Mouse (Mus musculus): Measurements from ENCODE around the gene Cntrl.

The Cntrl gene

DNA sequence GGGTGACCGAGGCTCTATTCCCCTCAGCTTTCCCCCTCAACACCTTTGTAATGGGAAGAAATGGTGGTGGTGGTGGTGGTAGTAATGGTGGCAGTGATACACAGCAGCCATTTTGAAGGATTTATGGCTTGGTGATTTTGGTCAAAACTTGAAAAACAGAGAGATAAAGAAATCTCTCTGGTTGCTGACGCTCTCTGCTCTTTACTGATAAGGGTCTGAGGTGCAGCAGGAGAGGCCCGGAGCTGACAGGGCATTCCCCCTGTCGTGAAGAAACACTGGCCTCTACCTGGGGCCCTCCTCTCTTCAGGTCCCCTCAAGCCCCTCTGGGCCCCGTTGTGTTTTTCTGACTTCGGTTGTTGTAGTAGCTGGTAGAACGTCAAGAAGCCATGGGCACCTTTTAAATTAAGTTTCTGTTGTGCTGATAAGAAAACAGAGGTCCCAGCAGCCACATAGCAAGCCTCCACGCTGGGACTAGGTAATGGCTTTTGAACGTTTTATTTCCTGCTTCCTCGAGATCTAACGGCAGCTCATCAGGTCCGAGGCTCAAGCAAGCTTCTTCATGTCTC lies 104.1 kb downstream of the Cntrl start:
- no peak for ATAC-seq (ENCODE audit: insufficient number of reproducible peaks, low FRiP score, low TSS enrichment)

DNA sequence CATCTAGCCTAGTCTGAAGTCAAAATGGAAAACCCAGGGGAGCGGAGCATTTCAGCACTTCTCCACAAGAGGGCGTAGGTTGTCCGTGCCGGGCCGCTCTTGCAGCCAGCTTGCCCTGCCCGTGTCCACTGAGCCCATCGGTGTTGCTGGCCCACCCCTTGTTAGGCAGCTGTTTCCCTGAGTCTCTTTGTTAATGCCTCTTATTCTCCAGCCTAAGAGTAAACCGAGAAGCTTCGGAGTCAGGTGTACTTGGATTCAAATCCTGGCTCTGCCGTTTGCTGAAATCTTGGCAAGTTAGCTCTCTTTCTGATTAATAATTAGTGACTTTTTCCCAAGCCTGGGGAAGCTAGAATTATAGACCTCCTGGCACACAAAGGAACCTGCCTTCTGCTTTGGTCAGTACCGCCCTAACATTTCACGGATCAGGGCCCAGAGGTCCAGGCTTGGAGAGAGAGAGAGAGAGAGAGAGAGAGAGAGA lies 105.6 kb downstream of the Cntrl start:
- peak; percentile 85 for ATAC-seq (ENCODE audit: insufficient number of reproducible peaks, low FRiP score, low TSS enrichment)

DNA sequence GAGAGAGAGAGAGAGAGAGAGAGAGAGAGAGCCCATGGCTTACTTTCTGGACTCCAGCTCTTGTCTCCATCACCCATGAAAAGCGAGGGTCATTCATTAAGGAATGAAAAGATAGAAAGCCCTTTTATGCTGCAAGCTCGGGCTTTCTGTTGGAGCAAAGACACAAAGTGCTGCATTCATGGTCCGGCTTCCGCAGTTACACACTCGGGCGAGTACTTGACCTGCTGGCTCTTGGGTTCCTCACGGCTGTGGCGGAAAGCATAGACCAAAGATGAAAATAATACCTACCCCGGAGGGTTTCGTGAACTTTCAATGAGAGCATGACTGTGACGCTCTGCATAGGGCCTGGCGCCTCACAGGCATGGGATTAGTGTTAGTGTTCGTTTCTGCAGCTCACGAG lies 106.1 kb downstream of the Cntrl start:
- no peak for ATAC-seq (ENCODE audit: insufficient number of reproducible peaks, low FRiP score, low TSS enrichment)

DNA sequence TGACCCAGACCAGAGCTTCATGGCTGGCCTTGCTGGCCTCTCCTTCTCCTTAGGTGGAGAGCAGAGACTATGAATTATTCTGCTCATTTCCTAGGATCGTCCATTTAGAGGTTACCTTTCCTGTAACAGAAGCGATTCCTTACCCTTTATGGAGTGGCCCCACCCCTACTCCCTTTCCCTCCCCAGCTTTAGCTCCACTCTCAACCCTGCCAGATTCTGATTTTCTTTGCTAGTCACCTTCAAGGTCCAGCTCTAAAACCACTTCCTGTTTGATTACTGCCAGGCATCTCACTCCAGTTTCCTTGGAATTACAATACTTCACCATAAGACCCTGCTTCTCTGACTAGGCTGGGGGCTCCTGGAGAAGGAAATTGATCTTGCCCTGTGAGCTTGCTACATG lies 107.4 kb downstream of the Cntrl start:
- no peak for ATAC-seq (ENCODE audit: insufficient number of reproducible peaks, low FRiP score, low TSS enrichment)

DNA sequence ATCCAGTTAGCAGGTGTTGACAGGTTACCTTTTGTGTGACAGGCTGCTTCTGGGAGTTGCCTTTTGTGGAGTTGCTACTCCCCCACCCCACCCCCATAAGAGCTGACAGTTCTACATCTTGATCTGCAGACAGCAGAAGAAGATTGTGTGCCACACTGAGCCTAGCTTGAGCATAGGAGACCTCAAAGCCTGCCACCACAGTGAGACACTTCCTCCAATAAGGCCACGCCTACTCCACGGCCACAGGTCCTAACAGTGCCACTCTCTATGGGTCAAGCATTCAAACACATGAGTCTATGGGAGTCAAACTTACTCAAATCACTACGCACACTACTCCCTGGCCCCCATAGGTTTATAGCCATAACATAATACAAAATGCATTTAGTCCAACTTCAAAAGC lies 109.4 kb downstream of the Cntrl start:
- ATAC-seq (ENCODE audit: insufficient number of reproducible peaks, low FRiP score, low TSS enrichment): no peak

DNA sequence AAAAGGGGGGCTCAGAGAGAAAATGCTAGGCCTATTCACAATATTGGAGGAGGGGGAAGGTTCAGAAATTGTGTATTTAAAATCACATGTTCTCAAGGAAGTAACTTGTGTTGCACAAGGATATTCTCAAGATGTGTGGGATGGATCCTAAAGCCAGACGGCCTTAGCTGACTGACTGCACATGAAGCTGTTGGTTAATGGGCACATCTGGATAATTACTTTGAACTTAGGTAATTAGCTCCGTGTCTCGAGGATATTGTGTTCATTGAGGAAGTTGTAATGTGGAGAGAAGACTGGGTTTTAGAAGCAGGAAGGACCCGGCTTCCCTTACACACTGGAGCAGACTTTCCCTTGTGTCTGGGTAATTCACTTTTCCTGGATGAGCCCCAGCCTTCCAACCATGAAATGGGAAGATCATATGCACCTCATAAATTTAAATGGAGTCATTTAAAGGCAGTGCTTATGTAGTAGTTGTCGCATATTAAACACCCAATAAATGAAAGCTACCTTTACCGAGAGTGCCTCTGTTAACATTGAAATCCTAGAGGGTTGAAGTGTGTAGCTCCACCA lies 113.6 kb downstream of the Cntrl start:
- ATAC-seq (ENCODE audit: insufficient number of reproducible peaks, low FRiP score, low TSS enrichment): no peak

DNA sequence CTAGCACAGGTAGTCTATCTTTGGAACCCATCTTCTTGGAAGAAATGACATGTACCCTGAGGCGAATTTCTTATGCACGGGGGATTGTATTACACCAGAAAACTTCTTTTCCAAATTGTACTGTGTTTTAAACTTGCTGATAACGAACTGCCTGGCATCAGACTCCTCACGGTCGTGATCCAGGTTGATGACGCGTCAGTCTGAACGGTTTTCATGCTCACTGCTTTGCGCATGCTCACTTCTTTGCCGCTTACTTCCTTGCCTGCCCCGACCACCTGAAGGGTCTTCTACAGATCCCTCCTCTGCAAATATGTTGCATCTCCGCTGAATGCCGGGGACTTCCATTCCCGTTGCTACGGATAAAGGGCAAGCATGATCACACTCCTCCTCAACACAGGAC lies 115.0 kb downstream of the Cntrl start:
- no peak for ATAC-seq (ENCODE audit: insufficient number of reproducible peaks, low FRiP score, low TSS enrichment)

DNA sequence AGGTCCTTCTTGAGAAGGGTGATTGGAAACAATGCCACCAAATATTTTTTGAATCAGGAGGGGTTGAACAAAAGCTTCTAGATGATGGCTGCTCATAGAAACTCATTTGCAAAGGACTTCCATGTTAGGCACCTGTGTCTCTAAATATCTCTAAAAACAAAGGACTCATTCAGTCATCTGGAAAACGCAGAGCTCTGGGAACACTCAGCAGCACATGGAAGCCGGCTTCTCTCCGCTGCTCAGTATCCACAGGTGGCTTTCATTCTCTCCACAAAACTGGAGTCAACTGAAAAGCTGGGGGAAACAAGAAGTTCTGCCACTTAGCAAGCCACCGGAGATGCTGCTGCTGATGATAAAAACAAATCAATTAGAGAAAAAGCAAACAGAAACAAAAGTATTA lies 118.9 kb downstream of the Cntrl start:
- no peak for ATAC-seq (ENCODE audit: insufficient number of reproducible peaks, low FRiP score, low TSS enrichment)
